Mouse (Mus musculus) ES-E14 (cell line): ENCODE data around the gene Nr2c2ap. TPM values are rescaled to one million over a fixed set of nuclear protein-coding genes. Genes with fewer than 3 reads are reported as not detected.
A peak's percentile ranks its signal among the peaks of the same experiment; 100 is the strongest.

Source experiments
- DNase-seq: peaks from one replicate; pipeline ENCODE4 v3.0.0-alpha.2; 2013; ENCODE audit warnings: low read depth, low spot score
- H3K27ac ChIP-seq: 2 replicates; pipeline ENCODE4 v1.5.1; 2012; ENCODE audit warnings: low read depth, mild to moderate bottlenecking, low read length, moderate library complexity, mixed read lengths; ENCODE audit not compliant: poor library complexity, insufficient read depth, severe bottlenecking
- H3K36me3 ChIP-seq: 2 replicates; pipeline ENCODE4 v1.6.1; 2012; ENCODE audit warnings: mild to moderate bottlenecking, low read length, moderate library complexity, mixed read lengths; ENCODE audit not compliant: control insufficient read depth, poor library complexity, insufficient read depth, severe bottlenecking
- H3K4me1 ChIP-seq, 2 experiments: fragments of 150-350 bp in 1 of 2; sonication (generic) in 1 of 2; 2 replicates each; pipeline ENCODE4 v1.6.1; 2012; ENCODE audit warnings: low read length in 2 of 2, mild to moderate bottlenecking in 1 of 2, mixed read lengths in 1 of 2; ENCODE audit not compliant: control insufficient read depth in 2 of 2, insufficient read depth in 2 of 2, poor library complexity in 1 of 2
- H3K4me3 ChIP-seq, 2 experiments: fragments of 150-350 bp in 1 of 2; sonication (generic) in 1 of 2; 2 replicates each; pipeline ENCODE4 v1.5.1; 2012; ENCODE audit warnings: low read length in 2 of 2, low read depth in 1 of 2, mild to moderate bottlenecking in 1 of 2, mixed read lengths in 1 of 2; ENCODE audit not compliant: insufficient read depth in 1 of 2, poor library complexity in 1 of 2, severe bottlenecking in 1 of 2
- H3K9ac ChIP-seq: 2 replicates; pipeline ENCODE4 v1.6.1; 2012; ENCODE audit warnings: low read depth, mild to moderate bottlenecking, low read length, mixed read lengths; ENCODE audit not compliant: poor library complexity, insufficient read depth, severe bottlenecking
- H3K9me3 ChIP-seq: fragments of 150-350 bp; sonication (generic); 2 replicates; pipeline ENCODE4 v1.6.1; 2012; ENCODE audit warnings: low read depth, mild to moderate bottlenecking, low read length; ENCODE audit not compliant: control insufficient read depth, insufficient read depth
- CHD2 ChIP-seq: IDR thresholded peaks from 2 replicates; pipeline ENCODE4 v1.6.1; 2014; ENCODE audit warnings: mild to moderate bottlenecking, low read depth, low read length, inconsistent platforms
- HCFC1 ChIP-seq: IDR thresholded peaks from 2 replicates; pipeline ENCODE4 v1.6.1; 2012; ENCODE audit warnings: low read length, inconsistent platforms, borderline replicate concordance; ENCODE audit not compliant: insufficient read depth
- MAFK ChIP-seq: IDR thresholded peaks from 2 replicates; pipeline ENCODE4 v1.6.1; 2014; ENCODE audit warnings: mild to moderate bottlenecking, low read depth, low read length, inconsistent platforms; ENCODE audit not compliant: insufficient read depth
- ZC3H11A ChIP-seq: IDR thresholded peaks from 2 replicates; pipeline ENCODE4 v1.6.1; 2012; ENCODE audit warnings: low read depth, mild to moderate bottlenecking, inconsistent platforms, low read length, borderline replicate concordance
- ZNF384 ChIP-seq: IDR thresholded peaks from 2 replicates; pipeline ENCODE4 v1.6.1; 2012; ENCODE audit warnings: low read depth, low read length, inconsistent platforms
- in situ Hi-C, 2 experiments: fragments of 600-800 bp; cut with MboI; formaldehyde crosslinking; loops; one replicate each; pipeline ENCODE4 v1.15.1; 2025; ENCODE audit warnings: low sequenced_read_pairs in 2 of 2, inconsistent platforms in 1 of 2; ENCODE audit not compliant: unreplicated experiment in 2 of 2
- total RNA-seq: library from RNA; depleted of rRNA; stranded (reverse); fragments of 300-350 nt; gene quantifications from 2 replicates; pipeline ENCODE4 v1.2.3, GENCODE M21; 2012

The Nr2c2ap gene
- total RNA-seq, 1 experiment = 10.4 TPM

- no peak for TF ChIP-seq CHD2
- TF ChIP-seq MAFK = no peak
- TF ChIP-seq HCFC1 = no peak
- no peak for TF ChIP-seq ZC3H11A
- TF ChIP-seq ZNF384 = no peak
- Histone ChIP-seq H3K4me3 (no peak overlapping the region), H3K9me3 (no peaks in the 10 kb centered on the region), H3K9ac (no peak overlapping the region), H3K27ac (no peak overlapping the region), H3K4me1 (peaks cover 0 to 19% of the 10 kb centered on the region in 2 experiments; a peak in 2 of 4 replicates), H3K36me3 (no peaks in the 10 kb centered on the region; the same call in 1 of the 2 replicates)
- no peak for DNase-seq
- in situ Hi-C loops = no loop called here
Measured at GRCm38 (mm10) chr8:70086151-70086550, 45.0 kb upstream of the Nr2c2ap start.

DNA sequence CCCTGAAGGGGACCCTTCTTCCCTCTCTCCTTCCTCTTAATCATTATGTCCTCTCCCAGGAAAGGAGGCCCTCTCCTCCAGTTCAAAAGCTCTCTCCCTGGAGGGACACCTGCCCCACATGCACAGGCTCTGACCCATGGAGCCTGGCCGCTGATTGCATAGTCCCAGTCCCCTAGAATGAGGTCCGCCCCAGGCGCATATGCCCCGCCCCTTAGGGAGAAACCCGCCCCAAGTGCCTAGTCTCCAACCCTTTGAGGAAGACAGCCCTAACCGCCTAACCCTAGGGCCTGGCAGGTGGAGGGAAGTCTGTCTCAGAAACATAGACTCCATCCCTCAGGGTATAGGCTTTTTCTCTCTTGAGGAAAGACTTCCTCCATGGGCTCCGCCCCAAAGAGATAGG lies 43.9 kb upstream of the Nr2c2ap start:
- in situ Hi-C loops = no loop called here
- Histone ChIP-seq H3K36me3 (no peaks in the 10 kb centered on the region; the same call in 1 of the 2 replicates), H3K4me3 (no peak overlapping the region; a peak in 2 of 4 replicates), H3K9me3 (no peaks in the 10 kb centered on the region), H3K9ac (no peak overlapping the region), H3K4me1 (peaks cover 0 to 19% of the 10 kb centered on the region in 2 experiments; a peak in 2 of 4 replicates), H3K27ac (no peak overlapping the region)
- no peak for TF ChIP-seq ZNF384
- no peak for TF ChIP-seq ZC3H11A
- no peak for TF ChIP-seq HCFC1
- no peak for TF ChIP-seq MAFK
- no peak for TF ChIP-seq CHD2
- DNase-seq = no peak

- peak overlapping the region; percentile 35 for H3K9ac ChIP-seq
- H3K36me3 ChIP-seq = no peaks in the 10 kb centered on the region; the same call in 1 of the 2 replicates
- no peak overlapping the region for H3K27ac ChIP-seq
- peaks cover 3 to 19% of the 10 kb centered on the region in 2 experiments; a peak in 2 of 4 replicates for H3K4me1 ChIP-seq
- no peak for DNase-seq
- in situ Hi-C loops = no loop called here
- H3K9me3 ChIP-seq = no peaks in the 10 kb centered on the region
- TF ChIP-seq HCFC1 = no peak
- TF ChIP-seq CHD2 = no peak
- TF ChIP-seq ZC3H11A = no peak
- no peak for TF ChIP-seq MAFK
- no peak for TF ChIP-seq ZNF384
- H3K4me3 ChIP-seq = peak overlapping the region; percentile 63 to 70
Measured at GRCm38 (mm10) chr8:70087836-70088650, 43.1 kb upstream of the Nr2c2ap start.

GRCm38 (mm10) chr8:70089296-70089960 lies 41.7 kb upstream of the Nr2c2ap start:
- Histone ChIP-seq H3K36me3 (no peaks in the 10 kb centered on the region; the same call in 1 of the 2 replicates), H3K4me3 (no peak overlapping the region), H3K4me1 (peaks cover 5 to 17% of the 10 kb centered on the region in 2 experiments; a peak in 2 of 4 replicates), H3K9ac (no peak overlapping the region), H3K9me3 (no peaks in the 10 kb centered on the region), H3K27ac (no peak overlapping the region)
- DNase-seq = no peak
- no peak for TF ChIP-seq MAFK
- TF ChIP-seq ZC3H11A = no peak
- no peak for TF ChIP-seq ZNF384
- no peak for TF ChIP-seq HCFC1
- no peak for TF ChIP-seq CHD2
- in situ Hi-C loops = no loop called here
